ENCODE assay signal across 14 mouse cellular contexts in the genomic region with DNA sequence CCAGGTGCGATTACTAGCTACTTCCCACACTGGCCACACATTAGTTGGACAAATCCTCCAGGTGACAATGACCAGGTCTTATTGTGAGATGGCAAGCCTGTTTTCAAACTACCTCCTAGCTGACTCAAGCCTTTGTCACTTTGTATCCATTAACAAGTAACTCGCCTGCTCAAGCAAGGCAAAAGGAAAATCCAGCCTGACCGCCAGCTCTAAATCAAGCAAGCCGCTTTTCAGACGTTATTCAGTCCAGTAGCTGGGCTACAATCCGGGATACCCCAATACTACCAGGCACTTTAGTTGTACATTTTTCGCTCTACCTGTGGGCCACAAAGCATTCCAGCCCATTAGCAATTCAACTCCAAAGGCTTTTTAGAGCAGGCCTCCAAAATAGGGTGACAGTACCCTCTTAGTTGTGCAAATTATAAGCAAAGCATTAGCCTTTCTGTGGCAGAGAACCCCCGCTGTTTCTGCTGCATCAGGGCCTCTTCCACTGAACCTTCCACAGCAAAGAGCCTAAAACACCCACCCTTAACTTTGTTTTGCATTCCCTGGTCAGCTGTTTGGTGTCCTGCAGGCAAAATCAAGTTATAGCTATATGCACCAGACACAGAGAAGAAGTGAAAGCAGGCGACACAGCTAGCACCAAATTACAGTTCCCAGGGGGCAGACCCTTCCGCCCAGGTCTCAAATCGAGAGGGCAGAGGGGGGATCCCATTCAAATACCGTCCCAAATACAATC. TPM values are rescaled to one million over a fixed set of nuclear protein-coding genes. Genes with fewer than 3 reads are reported as not detected.
DNase-seq lines count a peak whose midpoint lies in the region; ATAC-seq and TF ChIP-seq lines count a peak whose summit lies in the region.
"Had no signal": no experiment of that assay in that cellular context is flagged by ENCODE, and none has a peak within 500 bp of the region (broad histone marks: within the 10 kb centered on the region; RNA-seq: fewer than 3 reads in every experiment).

No protein-coding gene starts in this region.

- DNase-seq in liver, postnatal 0 days, result peak; percentile 22
- DNase-seq in liver, embryonic 11.5 days (ENCODE audit: low spot score), result no peak
- peak; percentile 40 to 52 for DNase-seq in kidney, postnatal 36 days
- DNase-seq in adrenal gland, adult 8-10 months, result no peak
- DNase-seq in lung, postnatal 10 days, result no peak
- DNase-seq: cerebellum, adult 18-20 months; heart, postnatal 4 days; layer of hippocampus, postnatal 36 days; thymus, postnatal 4 days had no signal

- H3K4me3 ChIP-seq in heart, embryonic 15.5 days, result 0 out of 2 replicates have a peak overlapping the region, but pooled peaks have one; percentile 8
- H3K4me3 ChIP-seq in heart, embryonic 11.5 days (ENCODE audit: low read depth, low read length), result no peak overlapping the region
- peak overlapping the region; percentile 68; the same call in 1 of the 2 replicates for H3K4me3 ChIP-seq in liver, postnatal 0 days (ENCODE audit: low read depth, low read length)
- no peak overlapping the region for H3K4me3 ChIP-seq in liver, embryonic 11.5 days (ENCODE audit: low read depth, low read length)
- peak overlapping the region; percentile 47 for H3K4me3 ChIP-seq in ES-Bruce4 (ENCODE audit: low read depth, low read length)
- H3K4me3 ChIP-seq: erythroblast, embryonic 14.5 days had no signal

- no peak overlapping the region for H3K27ac ChIP-seq in heart, embryonic 15.5 days
- no peak overlapping the region for H3K27ac ChIP-seq in heart, embryonic 11.5 days (ENCODE audit: low read depth, low read length)
- H3K27ac ChIP-seq in liver, postnatal 0 days (ENCODE audit: low read depth), result no peak overlapping the region; the same call in 1 of the 2 replicates
- H3K27ac ChIP-seq in liver, embryonic 11.5 days (ENCODE audit: low read depth, low read length), result no peak overlapping the region
- peak overlapping the region; percentile 58 for H3K27ac ChIP-seq in ES-Bruce4 (ENCODE audit: insufficient read depth, low read length)
- H3K27ac ChIP-seq: kidney, postnatal 0 days had no signal

- no peak for TF ChIP-seq POLR2A in ES-Bruce4 (IDR thresholded peaks at IDR 0.05; ENCODE audit: insufficient read depth, low read length)

- peaks cover 18% of the 10 kb centered on the region for H3K4me1 ChIP-seq in heart, embryonic 15.5 days (replicated peaks)
- no peaks in the 10 kb centered on the region for H3K4me1 ChIP-seq in heart, embryonic 11.5 days (ENCODE audit: control insufficient read depth, insufficient read depth, low read length)
- H3K4me1 ChIP-seq in liver, postnatal 0 days (ENCODE audit: insufficient read depth), result peaks cover 8% of the 10 kb centered on the region; the same call in 1 of the 2 replicates
- H3K4me1 ChIP-seq in liver, embryonic 11.5 days (replicated peaks; ENCODE audit: control insufficient read depth, insufficient read depth, low read length), result 0 out of 2 replicates have a peak, but pooled peaks cover 3% of the 10 kb centered on the region
- H3K4me1 ChIP-seq in ES-Bruce4 (ENCODE audit: control insufficient read depth, insufficient read depth, low read length), result no peaks in the 10 kb centered on the region

- no peaks in the 10 kb centered on the region for H3K9me3 ChIP-seq in heart, embryonic 15.5 days (replicated peaks)
- no peaks in the 10 kb centered on the region for H3K9me3 ChIP-seq in heart, embryonic 11.5 days (replicated peaks; ENCODE audit: control insufficient read depth, low read length)
- H3K9me3 ChIP-seq in liver, postnatal 0 days (ENCODE audit: low read length), result no peaks in the 10 kb centered on the region
- H3K9me3 ChIP-seq in liver, embryonic 11.5 days (ENCODE audit: control insufficient read depth, low read length), result no peaks in the 10 kb centered on the region
- H3K9me3 ChIP-seq in ES-Bruce4 (replicated peaks; ENCODE audit: control insufficient read depth, insufficient read depth, low read length, poor library complexity, severe bottlenecking), result no peaks in the 10 kb centered on the region

- no peak overlapping the region for H3K9ac ChIP-seq in heart, embryonic 15.5 days
- H3K9ac ChIP-seq in heart, embryonic 11.5 days (ENCODE audit: low read depth, low read length), result no peak overlapping the region
- no peak overlapping the region; the same call in 1 of the 2 replicates for H3K9ac ChIP-seq in liver, postnatal 0 days (replicated peaks)
- H3K9ac ChIP-seq in liver, embryonic 11.5 days (ENCODE audit: low read depth, low read length), result no peak overlapping the region
- H3K9ac ChIP-seq in ES-Bruce4 (ENCODE audit: low read depth, poor library complexity, severe bottlenecking), result peak overlapping the region; percentile 60; the same call in 1 of the 2 replicates

- H3K36me3 ChIP-seq in heart, embryonic 15.5 days, result no peaks in the 10 kb centered on the region
- H3K36me3 ChIP-seq in heart, embryonic 11.5 days (ENCODE audit: control insufficient read depth, insufficient read depth, low read length), result no peaks in the 10 kb centered on the region
- peaks cover 6% of the 10 kb centered on the region; the same call in 1 of the 2 replicates for H3K36me3 ChIP-seq in liver, postnatal 0 days (replicated peaks; ENCODE audit: insufficient read depth, low read length)
- H3K36me3 ChIP-seq in liver, embryonic 11.5 days (ENCODE audit: control insufficient read depth, insufficient read depth, low read length), result no peaks in the 10 kb centered on the region
- H3K36me3 ChIP-seq in ES-Bruce4 (ENCODE audit: control insufficient read depth, insufficient read depth, low read length, poor library complexity, severe bottlenecking), result peaks cover 5% of the 10 kb centered on the region; the same call in 1 of the 2 replicates

- ATAC-seq in heart, embryonic 15.5 days (replicated peaks; ENCODE audit: insufficient number of reproducible peaks, insufficient read depth, low FRiP score, low read depth), result no peak
- ATAC-seq in heart, embryonic 11.5 days (replicated peaks; ENCODE audit: insufficient number of reproducible peaks, low FRiP score, low TSS enrichment), result no peak
- no peak for ATAC-seq in liver, postnatal 0 days
- no peak for ATAC-seq in liver, embryonic 11.5 days (replicated peaks; ENCODE audit: low FRiP score)

- 77% methylated on average over 12 of the region's 12 CpGs for WGBS in heart, embryonic 15.5 days
- WGBS in heart, embryonic 11.5 days (ENCODE audit: insufficient replicate concordance), result 68% methylated on average over 12 of the region's 12 CpGs
- 74% methylated on average over 12 of the region's 12 CpGs for WGBS in liver, postnatal 0 days (ENCODE audit: insufficient replicate concordance)
- 75% methylated on average over 12 of the region's 12 CpGs for WGBS in liver, embryonic 11.5 days

- no peak for TF ChIP-seq EP300 in liver, postnatal 0 days (IDR thresholded peaks at IDR 0.05; ENCODE audit: low read depth)
- TF ChIP-seq EP300 in ES-Bruce4 (IDR thresholded peaks at IDR 0.05; ENCODE audit: insufficient read depth, low read depth, low read length), result no peak

- H3K4me2 ChIP-seq in heart, embryonic 15.5 days, result peak overlapping the region; percentile 92; the same call in 1 of the 2 replicates
- H3K4me2 ChIP-seq in heart, embryonic 11.5 days, result no peak overlapping the region
- peak overlapping the region; percentile 84 for H3K4me2 ChIP-seq in liver, postnatal 0 days (ENCODE audit: low read depth, low read length)
- no peak overlapping the region for H3K4me2 ChIP-seq in liver, embryonic 11.5 days

- TF ChIP-seq CTCF in liver, postnatal 0 days (IDR thresholded peaks at IDR 0.05; ENCODE audit: low read depth), result no peak
- TF ChIP-seq CTCF in ES-Bruce4 (IDR thresholded peaks at IDR 0.05; ENCODE audit: low read depth, low read length), result no peak

- H3K27me3 ChIP-seq in heart, embryonic 15.5 days, result no peaks in the 10 kb centered on the region
- H3K27me3 ChIP-seq in heart, embryonic 11.5 days (ENCODE audit: control insufficient read depth, insufficient read depth, low read length), result no peaks in the 10 kb centered on the region
- no peaks in the 10 kb centered on the region for H3K27me3 ChIP-seq in liver, postnatal 0 days (ENCODE audit: insufficient read depth, low read length)
- no peaks in the 10 kb centered on the region for H3K27me3 ChIP-seq in liver, embryonic 11.5 days (replicated peaks; ENCODE audit: control insufficient read depth, insufficient read depth, low read length)
- H3K27me3 ChIP-seq in ES-Bruce4 (ENCODE audit: control insufficient read depth, insufficient read depth, low read length, poor library complexity, severe bottlenecking), result no peaks in the 10 kb centered on the region

RNA-seq across cellular contexts. Expression of gene Hexb, which starts 1.8 kb away (rescaled TPM):
- 35.1 and 46.6 TPM in 2 replicates for polyA plus RNA-seq in heart, embryonic 15.5 days (2015; fragmentation: Nextera tagmentation; extraction: Ambion mirVana)
- polyA plus RNA-seq in heart, embryonic 11.5 days (2014; fragmentation: Nextera tagmentation; extraction: Ambion mirVana), result 31.5 and 32.3 TPM in 2 replicates
- 21.2 and 22.0 TPM in 2 replicates for polyA plus RNA-seq in liver, postnatal 0 days (2015; fragmentation: Nextera tagmentation; extraction: Ambion mirVana)
- polyA plus RNA-seq in liver, embryonic 11.5 days (2014; fragmentation: Nextera tagmentation; extraction: Ambion mirVana), result 20.6 and 21.8 TPM in 2 replicates
- polyA plus RNA-seq in ES-Bruce4 (2011; ENCODE audit: insufficient read depth, insufficient read length, low read depth, missing spikeins), result 53.4 and 59.7 TPM in 2 replicates
- 10 to 100 TPM; 34.1 to 72.0 (median 50.7) TPM for total RNA-seq in adrenal gland, adult 8-10 months (2022)

RNA-seq across cellular contexts. Expression of gene Enc1, which starts 44.5 kb away (rescaled TPM):
- 3.8 and 4.0 TPM in 2 replicates for polyA plus RNA-seq in heart, embryonic 15.5 days (2015; fragmentation: Nextera tagmentation; extraction: Ambion mirVana)
- polyA plus RNA-seq in heart, embryonic 11.5 days (2014; fragmentation: Nextera tagmentation; extraction: Ambion mirVana), result 5.4 and 6.3 TPM in 2 replicates
- polyA plus RNA-seq in liver, postnatal 0 days (2015; fragmentation: Nextera tagmentation; extraction: Ambion mirVana), result 1.7 and 2.6 TPM in 2 replicates
- polyA plus RNA-seq in liver, embryonic 11.5 days (2014; fragmentation: Nextera tagmentation; extraction: Ambion mirVana), result 1.9 and 2.2 TPM in 2 replicates
- polyA plus RNA-seq in ES-Bruce4 (2011; ENCODE audit: insufficient read depth, insufficient read length, low read depth, missing spikeins), result 83.0 TPM in 2 replicates
- 1 to 10 TPM; 4.3 to 8.7 (median 7.9) TPM for total RNA-seq in adrenal gland, adult 8-10 months (2022)

RNA-seq across cellular contexts. Expression of gene Gfm2, which starts 58.6 kb away (rescaled TPM):
- 27.1 and 29.5 TPM in 2 replicates for polyA plus RNA-seq in heart, embryonic 15.5 days (2015; fragmentation: Nextera tagmentation; extraction: Ambion mirVana)
- 30.3 and 37.0 TPM in 2 replicates for polyA plus RNA-seq in heart, embryonic 11.5 days (2014; fragmentation: Nextera tagmentation; extraction: Ambion mirVana)
- 9.9 and 11.0 TPM in 2 replicates for polyA plus RNA-seq in liver, postnatal 0 days (2015; fragmentation: Nextera tagmentation; extraction: Ambion mirVana)
- 47.0 and 50.7 TPM in 2 replicates for polyA plus RNA-seq in liver, embryonic 11.5 days (2014; fragmentation: Nextera tagmentation; extraction: Ambion mirVana)
- 55.6 and 70.8 TPM in 2 replicates for polyA plus RNA-seq in ES-Bruce4 (2011; ENCODE audit: insufficient read depth, insufficient read length, low read depth, missing spikeins)
- 10 to 100 TPM; 40.3 to 52.3 (median 41.8) TPM for total RNA-seq in adrenal gland, adult 8-10 months (2022)

RNA-seq across cellular contexts. Expression of gene Nsa2, which starts 58.6 kb away (rescaled TPM):
- 37.0 and 42.0 TPM in 2 replicates for polyA plus RNA-seq in heart, embryonic 15.5 days (2015; fragmentation: Nextera tagmentation; extraction: Ambion mirVana)
- 56.5 and 64.5 TPM in 2 replicates for polyA plus RNA-seq in heart, embryonic 11.5 days (2014; fragmentation: Nextera tagmentation; extraction: Ambion mirVana)
- 30.4 and 30.5 TPM in 2 replicates for polyA plus RNA-seq in liver, postnatal 0 days (2015; fragmentation: Nextera tagmentation; extraction: Ambion mirVana)
- polyA plus RNA-seq in liver, embryonic 11.5 days (2014; fragmentation: Nextera tagmentation; extraction: Ambion mirVana), result 75.6 and 82.3 TPM in 2 replicates
- polyA plus RNA-seq in ES-Bruce4 (2011; ENCODE audit: insufficient read depth, insufficient read length, low read depth, missing spikeins), result 347 and 360 TPM in 2 replicates
- 10 to 100 TPM; 42.2 to 64.1 (median 53.1) TPM for total RNA-seq in adrenal gland, adult 8-10 months (2022)

Comparison
In these comparisons a context has a peak if more than half of its experiments do, and no peak if none do; other contexts are left out.
1. H3K4me2 ChIP-seq: peak in heart, embryonic 15.5 days (single experiment) and liver, postnatal 0 days (single experiment); none in heart, embryonic 11.5 days (single experiment) and liver, embryonic 11.5 days (single experiment).
2. H3K4me3 ChIP-seq: peak in heart, embryonic 15.5 days (single experiment), liver, postnatal 0 days (single experiment) and ES-Bruce4 (single experiment); none in heart, embryonic 11.5 days (single experiment) and liver, embryonic 11.5 days (single experiment).
3. DNase-seq: peak in liver, postnatal 0 days (single experiment) and kidney, postnatal 36 days (2 of 2); none in liver, embryonic 11.5 days (single experiment), adrenal gland, adult 8-10 months (single experiment) and lung, postnatal 10 days (single experiment).
4. RNA of gene Enc1, which starts 44.5 kb away (polyA plus RNA-seq): 83.0 TPM in ES-Bruce4; 5.4 to 6.3 TPM in heart, embryonic 11.5 days, 3.8 to 4.0 TPM in heart, embryonic 15.5 days, 1.9 to 2.2 TPM in liver, embryonic 11.5 days and 1.7 to 2.6 TPM in liver, postnatal 0 days; every median in the first group is over 10 times any median in the second.